Mouse (Mus musculus): ENCODE measurements at regions not wholly inside any gene's neighbourhood (a gene's known extent, or its start where the extent isn't known, plus 50 kb on each side); places are given as distances from the start of the nearest gene placed in this dataset.

DNA sequence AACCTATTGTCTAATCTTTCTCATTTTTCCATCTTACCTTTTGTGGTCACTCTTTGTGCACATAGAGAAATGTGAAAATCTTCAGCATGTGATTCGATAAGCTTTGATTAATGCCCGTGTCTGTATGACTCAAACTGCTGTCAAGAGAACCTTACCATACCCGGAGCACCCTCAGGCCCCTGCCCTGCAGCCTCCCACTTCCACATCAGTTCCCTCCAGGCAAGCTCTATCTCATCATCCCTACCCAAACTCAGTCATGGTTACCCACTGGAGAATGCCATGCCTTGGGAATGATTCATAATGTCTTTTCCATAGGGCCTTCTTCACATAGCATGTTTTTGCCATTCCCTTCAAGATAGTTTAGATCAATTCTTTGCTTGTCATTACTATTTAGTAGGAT is 62.0 kb upstream of the Tmem178 start:
- TF ChIP-seq CTCF (IDR thresholded peaks at IDR 0.05; ENCODE audit: control insufficient read depth, insufficient read depth, low read length) (no peak), POLR2A (IDR thresholded peaks at IDR 0.05; ENCODE audit: borderline replicate concordance, control insufficient read depth, low read depth, low read length) (no peak)
